Mouse (Mus musculus) CH12.LX (cell line): Measurements from ENCODE around the gene Cnn2. TPM values are rescaled to one million over a fixed set of nuclear protein-coding genes. Genes with fewer than 3 reads are reported as not detected.
A peak's percentile ranks its signal among the peaks of the same experiment; 100 is the strongest.

ENCODE experiments used
- DNase-seq: peaks from one replicate; pipeline ENCODE4 v3.0.0-alpha.2; 2013; ENCODE audit errors: extremely low read depth
- H3K27ac ChIP-seq: 2 replicates; pipeline ENCODE4 v1.5.1; 2012; ENCODE audit warnings: low read depth, mild to moderate bottlenecking, control low read depth, moderate library complexity; ENCODE audit not compliant: insufficient read depth
- H3K27me3 ChIP-seq: replicated peaks from 2 replicates; pipeline ENCODE3; 2012; ENCODE audit warnings: inconsistent platforms
- H3K36me3 ChIP-seq, 2 experiments: replicated peaks in 1 of 2; 2 replicates each; pipeline versions ENCODE3 to v1.6.1; 2012; ENCODE audit warnings: inconsistent platforms in 1 of 2, low read length in 1 of 2, mild to moderate bottlenecking in 1 of 2, mixed read lengths in 1 of 2, moderate library complexity in 1 of 2; ENCODE audit not compliant: control insufficient read depth in 1 of 2, insufficient read depth in 1 of 2
- H3K4me1 ChIP-seq, 2 experiments: 2 replicates each; pipeline ENCODE4 v1.6.1; 2012; ENCODE audit warnings: inconsistent platforms in 1 of 2, moderate library complexity in 1 of 2; ENCODE audit not compliant: insufficient read depth in 2 of 2, control insufficient read depth in 1 of 2
- H3K4me2 ChIP-seq: 2 replicates; pipeline ENCODE4 v1.6.1; 2012; ENCODE audit warnings: low read depth, mild to moderate bottlenecking, control low read depth; ENCODE audit not compliant: poor library complexity, insufficient read depth, severe bottlenecking
- H3K4me3 ChIP-seq, 3 experiments: fragments of 150-350 bp in 1 of 3; sonication (generic) in 1 of 3; replicated peaks in 1 of 3; 2 replicates each; pipeline versions ENCODE3 to v1.5.1; 2011 to 2012; ENCODE audit warnings: low read depth in 2 of 3, low read length in 2 of 3, mild to moderate bottlenecking in 2 of 3, moderate library complexity in 2 of 3, control low read depth in 1 of 3, improper control_type of control experiment in 1 of 3, inconsistent platforms in 1 of 3, mixed read lengths in 1 of 3; ENCODE audit not compliant: poor library complexity in 1 of 3
- H3K79me2 ChIP-seq: replicated peaks from 2 replicates; pipeline ENCODE4 v1.6.1; 2012; ENCODE audit warnings: mild to moderate bottlenecking, moderate library complexity; ENCODE audit not compliant: control insufficient read depth, poor library complexity, insufficient read depth, severe bottlenecking; ENCODE audit errors: extremely low read depth
- H3K9ac ChIP-seq: 2 replicates; pipeline ENCODE4 v1.6.1; 2012; ENCODE audit warnings: low read depth, mild to moderate bottlenecking, control low read depth, moderate library complexity; ENCODE audit not compliant: insufficient read depth
- H3K9me3 ChIP-seq: replicated peaks from 2 replicates; pipeline ENCODE3; 2012; ENCODE audit warnings: low read length, inconsistent platforms, mixed read lengths
- BHLHE40 ChIP-seq: IDR thresholded peaks from 2 replicates; pipeline ENCODE4 v1.6.1; 2011; ENCODE audit warnings: mild to moderate bottlenecking, low read depth, low read length, improper control_type of control experiment
- CHD1 ChIP-seq: IDR thresholded peaks from 2 replicates; pipeline ENCODE4 v1.6.1; 2012; ENCODE audit warnings: low read depth, low read length, improper control_type of control experiment, inconsistent platforms
- CHD2 ChIP-seq: IDR thresholded peaks from 2 replicates; pipeline ENCODE4 v1.6.1; 2011; ENCODE audit warnings: low read length, improper control_type of control experiment
- CTCF ChIP-seq, 2 experiments: IDR thresholded peaks in 1 of 2; conservative IDR thresholded peaks in 1 of 2; 2 replicates each; pipeline ENCODE4 v1.5.1; 2011 to 2012; ENCODE audit warnings: low read depth in 2 of 2, low read length in 2 of 2, improper control_type of control experiment in 1 of 2, inconsistent platforms in 1 of 2, mild to moderate bottlenecking in 1 of 2, moderate library complexity in 1 of 2
- E2F4 ChIP-seq: IDR thresholded peaks from 2 replicates; pipeline ENCODE4 v1.6.1; 2011; ENCODE audit warnings: low read depth, low read length, improper control_type of control experiment; ENCODE audit not compliant: insufficient replicate concordance
- ELF1 ChIP-seq: IDR thresholded peaks from 2 replicates; pipeline ENCODE4 v1.6.1; 2014; ENCODE audit warnings: low read depth, mild to moderate bottlenecking, inconsistent platforms, low read length, improper control_type of control experiment
- EP300 ChIP-seq: IDR thresholded peaks from 2 replicates; pipeline ENCODE4 v1.6.1; 2011; ENCODE audit warnings: low read length, improper control_type of control experiment
- ETS1 ChIP-seq: conservative IDR thresholded peaks from 2 replicates; pipeline ENCODE4 v1.6.1; 2012; ENCODE audit warnings: low read depth, mild to moderate bottlenecking, inconsistent platforms, low read length, improper control_type of control experiment, moderate library complexity
- GABPA ChIP-seq: IDR thresholded peaks from 2 replicates; pipeline ENCODE4 v1.6.1; 2012; ENCODE audit warnings: low read depth, low read length, improper control_type of control experiment, inconsistent platforms; ENCODE audit not compliant: insufficient replicate concordance
- HCFC1 ChIP-seq: IDR thresholded peaks from 2 replicates; pipeline ENCODE4 v1.6.1; 2012; ENCODE audit warnings: low read depth, mild to moderate bottlenecking, inconsistent platforms, low read length, improper control_type of control experiment
- IRF4 ChIP-seq: IDR thresholded peaks from 2 replicates; pipeline ENCODE4 v1.6.1; 2014; ENCODE audit warnings: low read depth, mild to moderate bottlenecking, inconsistent platforms, low read length, improper control_type of control experiment
- JUN ChIP-seq: IDR thresholded peaks from 2 replicates; pipeline ENCODE4 v1.6.1; 2011; ENCODE audit warnings: low read depth, mild to moderate bottlenecking, low read length, improper control_type of control experiment, moderate library complexity; ENCODE audit not compliant: insufficient read depth
- JUND ChIP-seq: conservative IDR thresholded peaks from 2 replicates; pipeline ENCODE4 v1.6.1; 2011; ENCODE audit warnings: low read depth, low read length, improper control_type of control experiment
- KAT2A ChIP-seq: IDR thresholded peaks from 2 replicates; pipeline ENCODE4 v1.6.1; 2012; ENCODE audit warnings: low read length, improper control_type of control experiment, inconsistent platforms; ENCODE audit not compliant: insufficient replicate concordance
- MAFK ChIP-seq: IDR thresholded peaks from 2 replicates; pipeline ENCODE4 v1.6.1; 2011; ENCODE audit warnings: low read length, improper control_type of control experiment; ENCODE audit not compliant: insufficient replicate concordance
- MAX ChIP-seq: IDR thresholded peaks from 2 replicates; pipeline ENCODE4 v1.6.1; 2011; ENCODE audit warnings: low read length, improper control_type of control experiment
- MAZ ChIP-seq: IDR thresholded peaks from 2 replicates; pipeline ENCODE4 v1.6.1; 2012; ENCODE audit warnings: low read depth, mild to moderate bottlenecking, inconsistent platforms, low read length, improper control_type of control experiment, moderate library complexity
- MEF2A ChIP-seq: IDR thresholded peaks from 2 replicates; pipeline ENCODE4 v1.6.1; 2014; ENCODE audit warnings: low read depth, mild to moderate bottlenecking, inconsistent platforms, low read length, improper control_type of control experiment, borderline replicate concordance
- MXI1 ChIP-seq: IDR thresholded peaks from 2 replicates; pipeline ENCODE4 v1.6.1; 2011; ENCODE audit warnings: mild to moderate bottlenecking, low read depth, low read length, improper control_type of control experiment
- MYC ChIP-seq: IDR thresholded peaks from 2 replicates; pipeline ENCODE4 v1.6.1; 2011; ENCODE audit warnings: low read depth, mild to moderate bottlenecking, improper control_type of control experiment, low read length
- NELFE ChIP-seq: IDR thresholded peaks from 2 replicates; pipeline ENCODE4 v1.6.1; 2011; ENCODE audit warnings: low read depth, low read length, improper control_type of control experiment
- NRF1 ChIP-seq: IDR thresholded peaks from 2 replicates; pipeline ENCODE4 v1.6.1; 2014; ENCODE audit warnings: low read depth, mild to moderate bottlenecking, inconsistent platforms, low read length, improper control_type of control experiment, moderate library complexity
- PAX5 ChIP-seq: IDR thresholded peaks from 2 replicates; pipeline ENCODE4 v1.6.1; 2012; ENCODE audit warnings: low read length, inconsistent platforms, mixed read lengths
- POLR2A ChIP-seq: IDR thresholded peaks from 2 replicates; pipeline ENCODE4 v1.6.1; 2011; ENCODE audit warnings: low read depth, mild to moderate bottlenecking, improper control_type of control experiment, low read length
- POLR2AphosphoS2 ChIP-seq: IDR thresholded peaks from 2 replicates; pipeline ENCODE4 v1.6.1; 2011; ENCODE audit warnings: low read depth, low read length, improper control_type of control experiment
- RAD21 ChIP-seq: IDR thresholded peaks from 2 replicates; pipeline ENCODE4 v1.6.1; 2011; ENCODE audit warnings: low read depth, mild to moderate bottlenecking, low read length, improper control_type of control experiment, moderate library complexity
- RCOR1 ChIP-seq: conservative IDR thresholded peaks from 2 replicates; pipeline ENCODE4 v1.6.1; 2012; ENCODE audit warnings: low read depth, mild to moderate bottlenecking, inconsistent platforms, low read length, improper control_type of control experiment
- SIN3A ChIP-seq: IDR thresholded peaks from 2 replicates; pipeline ENCODE4 v1.6.1; 2012; ENCODE audit warnings: low read length, improper control_type of control experiment, inconsistent platforms
- SMC3 ChIP-seq: IDR thresholded peaks from 2 replicates; pipeline ENCODE4 v1.6.1; 2011; ENCODE audit warnings: low read depth, low read length, improper control_type of control experiment
- TBP ChIP-seq: conservative IDR thresholded peaks from 2 replicates; pipeline ENCODE4 v1.6.1; 2011; ENCODE audit warnings: low read depth, low read length, improper control_type of control experiment
- TCF12 ChIP-seq: IDR thresholded peaks from 2 replicates; pipeline ENCODE4 v1.6.1; 2014; ENCODE audit warnings: low read depth, mild to moderate bottlenecking, inconsistent platforms, low read length, improper control_type of control experiment
- UBTF ChIP-seq: IDR thresholded peaks from 2 replicates; pipeline ENCODE4 v1.6.1; 2012; ENCODE audit warnings: low read depth, mild to moderate bottlenecking, inconsistent platforms, low read length, improper control_type of control experiment, moderate library complexity
- USF1 ChIP-seq: IDR thresholded peaks from 2 replicates; pipeline ENCODE4 v1.6.1; 2014; ENCODE audit warnings: low read depth, mild to moderate bottlenecking, inconsistent platforms, low read length, improper control_type of control experiment
- USF2 ChIP-seq: conservative IDR thresholded peaks from 2 replicates; pipeline ENCODE4 v1.6.1; 2011; ENCODE audit warnings: low read depth, low read length, improper control_type of control experiment
- ZC3H11A ChIP-seq: IDR thresholded peaks from 2 replicates; pipeline ENCODE4 v1.6.1; 2012; ENCODE audit warnings: low read depth, mild to moderate bottlenecking, inconsistent platforms, low read length, improper control_type of control experiment
- ZKSCAN1 ChIP-seq: IDR thresholded peaks from 2 replicates; pipeline ENCODE4 v1.6.1; 2012; ENCODE audit warnings: low read depth, inconsistent platforms, low read length, improper control_type of control experiment, borderline replicate concordance
- ZMIZ1 ChIP-seq: IDR thresholded peaks from 2 replicates; pipeline ENCODE4 v1.6.1; 2012; ENCODE audit warnings: low read depth, mild to moderate bottlenecking, inconsistent platforms, low read length, improper control_type of control experiment
- ZNF384 ChIP-seq: IDR thresholded peaks from 2 replicates; pipeline ENCODE4 v1.6.1; 2012; ENCODE audit warnings: low read depth, low read length, improper control_type of control experiment, inconsistent platforms
- dilution Hi-C: fragments of 300-500 bp; cut with MboI; formaldehyde crosslinking; loops from 2 replicates; pipeline ENCODE4 v1.14.3; 2020; ENCODE audit warnings: low sequenced_read_pairs; ENCODE audit not compliant: extremely low pct_unique_long_range_greater_than_20kb, extremely low pct_ligation_motif_present
- in situ Hi-C: fragments of 300-500 bp; cut with MboI; formaldehyde crosslinking; loops from 3 replicates; pipeline ENCODE4 v1.14.3; 2019; ENCODE audit warnings: low sequenced_read_pairs, low pct_ligation_motif_present, low pct_unique_long_range_greater_than_20kb, mixed read lengths
- polyA plus RNA-seq: library from polyadenylated mRNA; unstranded; fragments of >175 nt; gene quantifications from 2 replicates; pipeline ENCODE4 v1.2.1, GENCODE M21; 2012; ENCODE audit warnings: low read depth; ENCODE audit not compliant: insufficient read length
- total RNA-seq, 2 experiments: library from RNA; depleted of rRNA; stranded (reverse); fragments of 300-350 nt in 1 of 2; fragments of >200 nt in 1 of 2; gene quantifications; 2 replicates each; pipeline ENCODE4 v1.2.3; 2012 to 2014

The Cnn2 gene
- total and polyA plus RNA-seq, 3 experiments, result 26.9 to 62.7 (median 49.0) TPM

DNA sequence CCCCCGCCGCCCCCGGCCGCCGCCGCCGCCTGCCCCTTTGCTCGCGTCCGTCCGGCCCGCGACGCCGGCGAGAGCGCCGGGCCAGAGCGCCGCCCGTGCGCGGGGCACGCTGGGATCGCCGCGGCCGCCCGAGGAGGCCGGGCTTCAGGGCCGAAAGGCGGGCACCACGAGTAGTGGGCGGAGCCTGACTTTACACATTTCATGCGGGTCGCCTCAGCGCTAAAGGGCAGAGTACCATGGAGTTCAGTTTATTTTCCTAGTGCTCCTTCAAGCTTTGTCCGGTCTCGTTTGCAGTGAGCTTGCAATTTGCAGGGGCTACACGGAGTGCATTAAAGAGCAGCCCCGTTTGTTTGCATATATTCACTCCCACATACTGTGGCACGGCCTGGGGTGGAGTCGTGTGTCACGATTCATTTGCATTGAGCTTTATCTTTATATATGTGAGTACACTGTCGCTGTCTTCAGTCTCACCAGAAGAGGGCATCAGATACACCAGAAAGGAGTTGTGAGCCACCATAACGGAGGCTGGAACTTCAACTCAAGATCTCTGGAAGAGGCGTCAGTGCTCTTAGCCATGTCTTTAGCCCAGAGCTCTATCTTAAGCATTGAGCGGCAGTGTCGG is 4.1 kb upstream of the Cnn2 start, which contains the start of gene Tmem259:
Gene Tmem259, minus strand, starts transcription at position 136 of the 622 bp plus-strand sequence.
- in situ Hi-C loops (no loop called here), dilution Hi-C loops (no loop called here)
- peak; percentile 90 for DNase-seq
- H3K9me3 ChIP-seq, result no peaks in the 10 kb centered on the region
- H3K9ac ChIP-seq, result peak within 1 kb of the TSS; percentile 99
- H3K4me1 ChIP-seq, result peaks cover 29 to 68% of the 10 kb centered on the region in 2 experiments
- peak within 1 kb of the TSS; percentile 75 to 97 (median 89) for H3K4me3 ChIP-seq
- H3K4me2 ChIP-seq, result peak within 1 kb of the TSS; percentile 85
- H3K27me3 ChIP-seq, result peaks cover 3% of the 10 kb centered on the region
- TF ChIP-seq EP300, result no peak
- no peak for TF ChIP-seq USF2
- peak; percentile 65 for TF ChIP-seq HCFC1
- 0 out of 2 replicates have a peak, but pooled peaks have one; percentile 19 for TF ChIP-seq ZNF384
- TF ChIP-seq NELFE, result peak; percentile 53
- 0 out of 2 replicates have a peak, but pooled peaks have one; percentile 48 for TF ChIP-seq TBP
- TF ChIP-seq MAFK, result 0 out of 2 replicates have a peak, but pooled peaks have one; percentile 17
- peak; percentile 32 for TF ChIP-seq ETS1
- no peak for TF ChIP-seq KAT2A
- peak; percentile 65; the same call in 1 of the 2 replicates for TF ChIP-seq IRF4
- peak; percentile 55 for TF ChIP-seq POLR2A
- TF ChIP-seq GABPA, result no peak
- TF ChIP-seq JUND, result peak; percentile 52
- peak; percentile 74; the same call in 1 of the 2 replicates for TF ChIP-seq E2F4
- no peak for TF ChIP-seq RCOR1
- TF ChIP-seq CHD1, result no peak
- TF ChIP-seq CTCF (conservative IDR thresholded peaks at IDR 0.05 in 1 of 2, IDR thresholded peaks at IDR 0.05 in 1 of 2; ENCODE audit: low read depth in 2 of 2, low read length in 2 of 2), result peak; percentile 44 to 71; a peak in 3 of 4 replicates
- peak; percentile 66 for TF ChIP-seq MAZ
- TF ChIP-seq USF1, result no peak
- peak; percentile 42; the same call in 1 of the 2 replicates for TF ChIP-seq MEF2A
- TF ChIP-seq CHD2, result 0 out of 2 replicates have a peak, but pooled peaks have one; percentile 29
- 0 out of 2 replicates have a peak, but pooled peaks have one; percentile 4 for TF ChIP-seq ZC3H11A
- TF ChIP-seq TCF12, result peak; percentile 63; the same call in 1 of the 2 replicates
- no peak for TF ChIP-seq PAX5
- TF ChIP-seq ZMIZ1, result peak; percentile 73
- TF ChIP-seq JUN, result no peak
- 0 out of 2 replicates have a peak, but pooled peaks have one; percentile 37 for TF ChIP-seq NRF1
- TF ChIP-seq BHLHE40, result peak; percentile 78
- TF ChIP-seq ZKSCAN1, result no peak
- TF ChIP-seq MAX, result peak; percentile 85
- TF ChIP-seq SMC3, result peak; percentile 65
- TF ChIP-seq MXI1, result peak; percentile 41
- TF ChIP-seq RAD21, result peak; percentile 47
- TF ChIP-seq POLR2AphosphoS2, result no peak
- peak; percentile 86 for TF ChIP-seq MYC
- no peak for TF ChIP-seq UBTF
- TF ChIP-seq SIN3A, result no peak; the same call in 1 of the 2 replicates
- TF ChIP-seq ELF1, result no peak
- TF ChIP-seq, all 38 proteins: peak for 24
- H3K79me2 ChIP-seq, result peaks cover 35% of the 10 kb centered on the region
- H3K36me3 ChIP-seq, result peaks cover 16 to 32% of the 10 kb centered on the region in 2 experiments
- H3K27ac ChIP-seq, result peak within 1 kb of the TSS; percentile 85
